Mouse (Mus musculus) C2C12 (cell line): ENCODE results near the gene Miga1. TPM values are rescaled to one million over a fixed set of nuclear protein-coding genes. Genes with fewer than 3 reads are reported as not detected.
"Not testable (repeated sequence)": the region's sequence is repeated elsewhere in the genome, so short reads cannot be mapped to it uniquely, and the experiment has no call there.

Experiments
- H3K27me3 ChIP-seq: one replicate; pipeline ENCODE4 v1.6.1; 2011; ENCODE audit not compliant: control insufficient read depth, insufficient read depth, insufficient read length
- H3K36me3 ChIP-seq: one replicate; pipeline ENCODE4 v1.6.1; 2011; ENCODE audit not compliant: control insufficient read depth, insufficient read depth
- H3K4me3 ChIP-seq: one replicate; pipeline ENCODE4 v1.5.1; 2011; ENCODE audit warnings: mild to moderate bottlenecking, control low read depth; ENCODE audit not compliant: poor library complexity, insufficient read depth, severe bottlenecking
- H3K79me2 ChIP-seq: one replicate; pipeline ENCODE4 v1.6.1; 2011; ENCODE audit not compliant: control insufficient read depth, insufficient read depth
- H3K79me3 ChIP-seq: one replicate; pipeline ENCODE4 v1.6.1; 2011; ENCODE audit warnings: low read depth, control low read depth
- H3ac ChIP-seq: one replicate; pipeline ENCODE3; 2011; ENCODE audit warnings: low read depth; ENCODE audit not compliant: control insufficient read depth, insufficient read length
- CEBPB ChIP-seq: IDR thresholded peaks from one replicate; pipeline ENCODE4 v1.6.1; 2011; ENCODE audit warnings: low read depth, mild to moderate bottlenecking, control low read depth, moderate library complexity
- CTCF ChIP-seq: IDR thresholded peaks from one replicate; pipeline ENCODE4 v1.5.1; 2011; ENCODE audit not compliant: control insufficient read depth, insufficient read depth, insufficient read length
- FOSL1 ChIP-seq: IDR thresholded peaks from one replicate; pipeline ENCODE4 v1.8.0; 2011; ENCODE audit warnings: mild to moderate bottlenecking, low read length; ENCODE audit not compliant: poor library complexity, insufficient read depth, severe bottlenecking
- MAX ChIP-seq: IDR thresholded peaks from one replicate; pipeline ENCODE4 v1.6.1; 2011; ENCODE audit warnings: mild to moderate bottlenecking, control low read depth
- MYOD1 ChIP-seq: IDR thresholded peaks from one replicate; pipeline ENCODE4 v1.6.1; 2011; ENCODE audit warnings: low read depth; ENCODE audit not compliant: control insufficient read depth, insufficient read length
- MYOG ChIP-seq: IDR thresholded peaks from one replicate; pipeline ENCODE4 v1.6.1; 2011; ENCODE audit not compliant: control insufficient read depth, insufficient read length; ENCODE audit errors: extremely low read depth
- USF1 ChIP-seq: IDR thresholded peaks from one replicate; pipeline ENCODE4 v1.6.1; 2011; ENCODE audit warnings: low read depth, mild to moderate bottlenecking, control low read depth, moderate library complexity
- polyA plus RNA-seq: library from polyadenylated mRNA; unstranded; fragments of >200 nt; fragmentation: generic; extraction: Trizol; gene quantifications from one replicate; pipeline ENCODE4 v1.2.1, GENCODE M21; 2012; ENCODE audit warnings: missing spikeins

Miga1 gene
- polyA plus RNA-seq, 1 experiment: 0.43 TPM

- H3K79me2 ChIP-seq: peaks cover 57% of the 10 kb centered on the region
- H3K4me3 ChIP-seq: no peak overlapping the region
- peaks cover 18% of the 10 kb centered on the region for H3K79me3 ChIP-seq
- no peaks in the 10 kb centered on the region for H3K27me3 ChIP-seq
- peaks cover 3% of the 10 kb centered on the region for H3K36me3 ChIP-seq
- no peak for TF ChIP-seq MYOG
- no peak for TF ChIP-seq USF1
- TF ChIP-seq MAX: no peak
- peak overlapping the region; percentile 46 for H3ac ChIP-seq
Observed at GRCm38 (mm10) chr3:152261948-152262347, 78.3 kb downstream of the Miga1 start.

DNA sequence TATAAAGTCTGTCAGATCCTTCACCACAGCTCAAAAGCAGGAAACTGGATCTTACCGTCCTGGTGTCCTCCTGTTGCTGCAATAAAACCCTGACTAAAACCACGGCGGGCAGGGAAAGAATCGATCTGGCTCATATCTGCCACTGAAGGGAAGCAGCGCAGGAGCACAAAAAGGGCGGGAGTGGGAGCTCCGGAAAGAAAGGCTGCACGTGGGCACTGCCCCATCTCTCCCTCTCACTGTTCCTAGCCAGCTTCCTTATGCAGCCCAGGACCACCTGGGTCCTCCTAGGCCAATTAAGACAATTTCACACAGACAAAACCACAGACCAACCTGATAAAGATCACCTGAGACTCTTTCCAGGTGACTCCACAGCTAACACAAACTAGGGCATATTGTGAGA lies 78.8 kb downstream of the Miga1 start:
- H3K79me3 ChIP-seq: peaks cover 18% of the 10 kb centered on the region
- H3ac ChIP-seq: no peak overlapping the region

GRCm38 (mm10) chr3:152260362-152260761 lies 79.8 kb downstream of the Miga1 start:
- H3K4me3 ChIP-seq: no peak overlapping the region
- peaks cover 55% of the 10 kb centered on the region for H3K79me2 ChIP-seq
- H3K79me3 ChIP-seq: peaks cover 20% of the 10 kb centered on the region
- no peaks in the 10 kb centered on the region for H3K27me3 ChIP-seq
- H3K36me3 ChIP-seq: peaks cover 3% of the 10 kb centered on the region
- no peak overlapping the region for H3ac ChIP-seq
- TF ChIP-seq FOSL1 (no peak), MYOG (no peak), MAX (no peak), USF1 (no peak), CEBPB (no peak)

More for the DNA sequence above, 78.8 kb downstream of the Miga1 start:
- Histone ChIP-seq H3K79me2 (peaks cover 57% of the 10 kb centered on the region), H3K4me3 (no peak overlapping the region), H3K27me3 (no peaks in the 10 kb centered on the region), H3K36me3 (peaks cover 3% of the 10 kb centered on the region)
- TF ChIP-seq CEBPB (no peak), FOSL1 (no peak), MAX (no peak), USF1 (no peak), MYOD1 (no peak), MYOG (no peak), CTCF (no peak)

GRCm38 (mm10) chr3:152259409-152259808 lies 80.8 kb downstream of the Miga1 start:
- not testable (repeated sequence) for H3ac ChIP-seq, H3K4me3 ChIP-seq, H3K36me3 ChIP-seq, H3K27me3 ChIP-seq
- Histone ChIP-seq H3K79me2 (peaks cover 46% of the 10 kb centered on the region), H3K79me3 (peaks cover 16% of the 10 kb centered on the region)
- TF ChIP-seq CTCF: peak; percentile 66

GRCm38 (mm10) chr3:152257528-152257927 lies 82.7 kb downstream of the Miga1 start:
- Histone ChIP-seq H3ac (no peak overlapping the region), H3K36me3 (peaks cover 21% of the 10 kb centered on the region), H3K79me2 (peaks cover 27% of the 10 kb centered on the region), H3K79me3 (peaks cover 16% of the 10 kb centered on the region), H3K27me3 (no peaks in the 10 kb centered on the region), H3K4me3 (no peak overlapping the region)
- TF ChIP-seq CEBPB: no peak
- TF ChIP-seq CTCF: no peak
- no peak for TF ChIP-seq MYOD1
- no peak for TF ChIP-seq MYOG
- TF ChIP-seq MAX: no peak
- no peak for TF ChIP-seq FOSL1

GRCm38 (mm10) chr3:152250487-152250886 lies 89.7 kb downstream of the Miga1 start:
- H3K27me3 ChIP-seq: no peaks in the 10 kb centered on the region
- no peak overlapping the region for H3ac ChIP-seq
- TF ChIP-seq USF1 (no peak), MYOG (no peak)
- no peaks in the 10 kb centered on the region for H3K79me3 ChIP-seq
- no peaks in the 10 kb centered on the region for H3K79me2 ChIP-seq
- peaks cover 46% of the 10 kb centered on the region for H3K36me3 ChIP-seq
- no peak overlapping the region for H3K4me3 ChIP-seq

DNA sequence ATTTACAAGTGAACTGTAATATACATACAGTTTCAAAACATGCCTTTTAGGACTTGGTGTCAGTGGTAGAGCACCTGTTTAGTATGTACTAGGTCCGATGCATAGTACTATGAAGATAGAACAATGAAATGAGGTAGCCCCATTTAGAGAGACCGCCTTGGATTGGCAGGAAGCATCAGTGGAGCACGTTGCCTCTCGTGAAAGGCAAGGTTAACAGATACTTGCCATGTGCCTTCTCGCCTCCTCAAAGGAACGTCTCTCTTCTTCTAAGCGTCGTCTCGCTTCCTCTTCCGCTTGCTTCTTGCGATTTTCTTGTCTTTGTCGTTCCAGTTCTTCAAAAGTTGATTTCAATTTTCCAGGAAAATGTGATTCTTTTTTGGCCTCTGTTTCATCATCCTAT lies 92.5 kb downstream of the Miga1 start:
- Histone ChIP-seq H3K79me2 (no peaks in the 10 kb centered on the region), H3K36me3 (peaks cover 39% of the 10 kb centered on the region), H3ac (no peak overlapping the region), H3K79me3 (no peaks in the 10 kb centered on the region), H3K27me3 (no peaks in the 10 kb centered on the region), H3K4me3 (no peak overlapping the region)
- no peak for TF ChIP-seq USF1
- TF ChIP-seq MYOD1: no peak
- no peak for TF ChIP-seq MYOG
- TF ChIP-seq CEBPB: no peak
